Mouse (Mus musculus): ENCODE measurements around the gene Tbcel. TPM values are rescaled to one million over a fixed set of nuclear protein-coding genes. Genes with fewer than 3 reads are reported as not detected.

The Tbcel gene
- total RNA-seq, 2 experiments from 2014 or later = 14.9 to 15.9 TPM

DNA sequence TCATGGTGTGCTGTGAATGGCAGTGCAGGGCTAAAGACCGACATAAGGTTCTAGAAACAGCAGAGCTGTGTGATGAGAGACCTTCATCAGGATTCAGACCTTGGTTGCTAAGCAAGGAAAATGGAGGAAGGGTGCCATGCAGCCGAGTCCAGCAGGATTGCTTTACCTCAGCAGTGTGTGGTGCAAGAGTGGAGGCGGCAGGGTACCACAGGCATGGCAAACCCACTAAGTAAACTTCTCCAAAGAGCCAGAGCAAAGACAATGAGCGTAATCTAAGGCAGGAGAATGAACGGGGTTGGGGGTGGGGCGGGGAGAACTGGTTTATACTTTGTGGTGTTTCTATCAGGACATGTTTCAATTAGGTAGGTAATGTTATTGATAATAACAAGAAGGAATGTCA, 58.6 kb downstream of the Tbcel start:
- no peak for DNase-seq (ENCODE audit: low spot score)

GRCm38 (mm10) chr9:42442100-42442499, 65.5 kb downstream of the Tbcel start:
- no peak for DNase-seq (ENCODE audit: low spot score)

GRCm38 (mm10) chr9:42441234-42441633, 66.4 kb downstream of the Tbcel start:
- DNase-seq (ENCODE audit: low spot score) = no peak

DNA sequence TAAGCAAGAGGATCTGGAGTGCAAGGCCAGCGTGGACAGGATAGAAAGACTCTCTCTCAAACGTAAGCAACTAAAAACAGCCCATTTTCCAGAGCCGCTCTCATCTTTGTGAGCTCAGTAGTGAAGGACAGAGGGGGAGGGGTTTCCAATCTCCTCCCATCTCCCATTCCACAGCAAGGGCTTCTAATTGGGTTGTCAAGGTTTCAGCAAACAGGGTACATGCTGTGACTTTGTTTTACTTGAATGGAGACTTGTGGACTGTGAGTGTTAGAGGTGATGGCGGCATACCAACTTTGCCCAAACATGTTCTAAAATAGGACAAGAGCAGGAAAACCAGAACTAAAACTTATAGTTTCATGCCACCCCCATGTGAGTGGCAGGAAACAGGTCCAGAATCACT, 68.2 kb downstream of the Tbcel start:
- no peak for DNase-seq (ENCODE audit: low spot score)

DNA sequence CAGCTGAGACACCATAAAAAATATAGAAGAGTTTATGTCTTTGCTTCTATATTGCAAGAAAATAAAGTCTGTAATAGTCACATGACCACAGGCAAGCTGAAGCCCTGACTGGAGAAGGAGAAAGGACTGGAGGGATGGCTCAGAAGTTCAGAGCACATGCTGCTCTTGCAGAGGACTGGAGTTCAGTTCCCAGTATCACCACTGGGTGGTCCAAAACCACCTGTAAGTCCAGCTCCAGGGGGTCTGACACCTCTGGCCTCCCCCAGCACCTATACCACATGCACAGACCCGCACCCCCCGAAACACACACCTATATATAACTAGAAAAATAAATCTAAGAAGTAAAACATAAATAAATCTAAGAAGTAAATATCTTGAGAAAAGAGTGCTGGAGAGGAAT, 75.5 kb downstream of the Tbcel start:
- DNase-seq (ENCODE audit: low spot score) = no peak

GRCm38 (mm10) chr9:42431606-42432005, 76.0 kb downstream of the Tbcel start:
- DNase-seq (ENCODE audit: low spot score) = no peak

GRCm38 (mm10) chr9:42428060-42428924, 79.3 kb downstream of the Tbcel start:
- peak; percentile 2 for DNase-seq (ENCODE audit: low spot score)

DNA sequence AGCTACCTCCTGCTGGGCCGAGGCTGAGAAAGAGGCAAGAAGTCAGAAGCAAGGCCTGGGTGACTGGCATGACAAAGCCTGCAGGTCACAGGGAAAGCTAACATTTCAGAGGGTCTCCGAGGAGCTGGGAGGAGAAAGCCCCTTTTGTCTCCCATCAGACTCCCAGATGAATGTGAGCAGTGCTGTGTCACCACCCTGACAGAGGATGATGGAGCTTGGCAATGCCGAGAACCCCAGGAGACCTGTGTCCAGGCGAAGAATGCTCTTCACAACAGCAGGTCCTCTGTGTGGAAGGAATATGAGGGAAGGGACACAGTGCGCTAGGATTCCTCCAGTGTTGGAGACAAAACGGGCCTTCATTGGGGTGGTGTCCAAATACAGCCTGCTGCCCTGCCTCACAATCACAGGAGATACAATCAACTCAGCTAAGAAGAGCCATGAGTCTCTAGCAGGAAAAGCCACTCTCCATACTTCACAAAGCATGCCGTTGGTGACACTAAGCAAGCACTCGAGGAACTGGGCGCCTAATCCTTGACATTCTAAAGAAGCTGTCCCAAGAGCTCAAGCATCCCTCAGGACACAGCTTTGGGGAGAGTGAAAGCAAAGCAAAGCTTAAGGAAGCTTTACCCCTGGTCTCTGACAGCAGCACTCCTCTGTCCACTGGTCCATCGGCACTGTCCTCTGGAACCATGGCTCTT, 80.8 kb downstream of the Tbcel start:
- no peak for DNase-seq (ENCODE audit: low spot score)

DNA sequence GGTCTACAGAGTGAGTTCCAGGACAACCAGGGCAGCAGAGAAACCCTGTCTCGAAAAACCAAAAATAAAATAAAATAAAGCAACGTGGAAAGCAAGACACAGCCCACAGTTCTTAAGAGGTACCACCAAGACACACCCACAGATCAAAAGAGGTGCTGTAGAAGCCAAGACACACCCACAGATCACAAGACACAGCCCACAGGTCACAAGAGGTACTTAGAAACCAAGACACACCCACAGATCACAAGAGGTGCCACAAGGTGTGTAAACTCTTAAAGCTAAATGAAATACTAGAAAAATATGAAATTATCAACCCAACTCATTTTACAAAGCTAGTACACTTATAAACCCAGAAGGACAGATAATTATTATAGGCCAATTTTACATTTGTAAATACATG, 84.0 kb downstream of the Tbcel start:
- no peak for DNase-seq (ENCODE audit: low spot score)

DNA sequence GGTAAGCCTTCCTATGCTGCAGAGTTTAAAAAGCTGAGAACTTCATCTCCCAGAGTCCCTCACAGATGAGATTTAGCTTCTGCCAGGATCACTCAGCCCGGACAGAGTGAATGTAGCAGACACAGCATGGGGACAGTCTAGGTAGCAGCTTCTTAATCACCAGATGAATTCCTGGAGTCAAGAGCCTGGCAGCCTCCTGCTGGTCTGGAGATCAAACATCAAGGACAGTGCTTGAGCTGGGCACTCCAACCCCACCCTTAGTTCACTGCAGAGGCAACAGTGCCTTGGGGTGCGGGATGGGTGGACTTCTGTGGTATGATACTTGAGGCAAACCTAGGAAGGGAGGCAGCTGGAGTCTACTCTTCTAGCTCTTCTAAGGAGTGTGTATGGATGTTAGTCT, 87.9 kb downstream of the Tbcel start:
- DNase-seq (ENCODE audit: low spot score) = no peak

DNA sequence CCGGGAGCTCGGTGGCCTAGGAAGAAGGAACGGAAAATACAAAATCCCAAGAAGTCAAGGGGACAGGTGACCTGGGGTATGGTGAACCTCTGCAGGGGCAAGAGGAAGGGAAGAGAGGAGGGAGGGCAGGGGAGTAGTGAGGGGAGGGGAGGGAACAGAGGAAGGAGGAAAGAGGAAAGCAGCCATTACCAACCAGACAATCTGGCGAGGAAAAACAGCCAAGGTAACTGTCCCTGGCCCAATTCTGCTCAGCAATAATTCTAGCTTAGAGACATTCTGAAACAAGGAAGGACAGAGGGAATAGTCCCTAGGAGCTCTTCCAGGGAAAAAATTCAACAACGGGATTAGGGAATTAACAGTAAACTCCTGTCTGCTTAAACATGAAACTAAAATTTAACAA, 88.8 kb downstream of the Tbcel start:
- DNase-seq (ENCODE audit: low spot score) = no peak

DNA sequence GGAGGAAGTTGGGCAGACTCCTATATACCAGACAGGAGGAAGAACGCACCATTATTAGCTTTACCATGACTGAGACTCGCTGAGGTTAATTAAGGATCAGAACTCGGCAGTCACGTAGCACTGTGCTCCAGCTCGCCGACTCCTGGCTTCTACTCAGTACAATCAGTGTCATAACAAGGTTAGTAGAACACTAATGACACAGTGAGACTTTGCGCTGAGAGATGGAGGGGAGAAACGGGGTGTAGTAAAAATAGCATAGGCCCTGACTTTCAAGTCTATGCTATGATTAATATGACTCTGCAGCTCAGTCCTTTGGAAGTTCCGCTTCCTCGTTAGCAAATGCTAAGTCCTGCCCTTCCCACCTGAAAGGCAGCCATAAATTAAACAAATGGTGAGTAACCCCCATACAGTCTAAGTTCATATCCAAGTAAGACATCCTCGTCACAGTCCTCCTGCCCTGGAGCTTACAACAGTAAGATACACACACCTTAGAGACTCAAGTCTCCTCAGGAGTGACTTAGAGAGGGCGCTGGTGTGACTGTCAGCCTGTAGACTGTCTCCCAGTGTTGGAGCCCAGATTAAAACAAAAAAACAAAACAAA, 90.2 kb downstream of the Tbcel start:
- peak; percentile 20 for DNase-seq (ENCODE audit: low spot score)

DNA sequence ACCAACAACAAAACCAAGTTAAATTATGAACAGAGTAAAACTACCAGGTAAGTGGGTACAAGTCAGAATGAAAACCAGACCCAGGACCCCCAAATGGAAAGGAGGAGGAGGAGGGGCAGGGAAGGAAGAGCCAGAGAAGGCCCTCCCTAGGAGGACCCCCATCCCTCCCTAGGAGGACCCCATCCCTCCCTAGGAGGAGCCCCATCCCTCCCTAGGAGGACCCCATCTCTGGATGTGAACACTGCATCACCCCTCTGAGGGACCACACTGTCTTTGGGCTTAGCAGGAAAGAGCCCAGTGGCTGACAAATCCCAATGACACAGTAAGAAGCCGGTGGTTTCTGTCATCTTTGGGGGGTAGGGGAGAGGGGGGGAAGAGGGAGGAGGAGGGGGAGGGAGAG, 92.4 kb downstream of the Tbcel start:
- no peak for DNase-seq (ENCODE audit: low spot score)

DNA sequence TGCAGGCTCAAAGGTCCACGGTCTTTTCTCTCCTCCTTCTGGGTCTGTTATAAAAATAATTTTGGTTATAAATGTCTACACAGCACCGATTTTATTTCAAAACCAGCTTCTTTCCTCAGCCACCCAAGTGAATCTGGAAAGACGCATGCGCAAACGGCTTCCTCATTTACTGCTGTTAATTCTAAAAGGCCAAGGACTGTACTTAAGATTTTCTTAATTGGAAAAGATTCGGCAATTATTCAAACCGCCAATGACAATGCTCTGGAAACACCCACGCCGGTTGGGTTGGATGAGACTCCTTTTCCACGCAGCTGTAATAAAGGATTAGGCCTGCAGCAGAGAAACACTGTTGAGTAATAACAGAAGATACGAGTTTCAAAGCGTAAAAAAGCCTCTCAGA, 94.3 kb downstream of the Tbcel start:
- no peak for DNase-seq (ENCODE audit: low spot score)

GRCm38 (mm10) chr9:42411296-42411695, 96.3 kb downstream of the Tbcel start:
- DNase-seq (ENCODE audit: low spot score) = no peak

DNA sequence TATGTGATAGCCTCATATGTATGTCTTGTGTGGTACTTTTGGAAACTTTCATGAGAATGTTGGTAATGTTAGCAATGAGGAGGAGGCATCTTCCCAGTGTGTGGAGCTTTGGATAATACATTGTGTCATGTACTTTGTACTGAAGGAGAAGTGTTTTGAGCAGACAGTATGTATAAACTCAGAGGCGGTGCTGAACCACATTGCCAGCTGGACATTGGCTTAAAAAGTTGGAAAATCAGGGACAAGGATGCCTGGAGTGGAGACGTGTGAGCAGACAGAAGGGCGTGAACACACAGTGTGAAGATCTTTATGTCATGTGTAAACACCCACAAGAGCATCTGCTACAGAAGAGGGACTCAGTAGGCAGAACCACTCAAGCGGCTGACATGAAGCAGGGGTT, 101.9 kb downstream of the Tbcel start:
- DNase-seq (ENCODE audit: low spot score) = no peak

DNA sequence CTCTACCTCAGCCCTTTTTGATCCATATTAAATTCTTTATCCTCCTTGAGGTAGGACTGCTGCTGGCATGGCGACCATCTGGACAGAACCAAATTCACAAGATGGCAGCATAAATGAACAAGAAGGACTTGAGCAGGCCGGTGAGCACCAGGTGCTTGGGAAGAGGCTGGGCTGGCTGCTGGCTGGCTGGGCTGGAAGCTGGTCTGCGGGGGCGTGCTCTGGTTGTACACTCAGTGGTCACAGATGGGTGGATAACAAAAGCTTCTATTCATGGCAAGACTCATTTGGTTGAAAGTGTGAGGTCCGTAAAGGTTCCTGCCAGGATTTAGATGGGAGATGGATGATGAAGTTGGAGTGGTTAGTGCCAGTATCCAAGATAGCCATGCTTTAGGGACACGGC, 106.1 kb downstream of the Tbcel start:
- no peak for DNase-seq (ENCODE audit: low spot score)

DNA sequence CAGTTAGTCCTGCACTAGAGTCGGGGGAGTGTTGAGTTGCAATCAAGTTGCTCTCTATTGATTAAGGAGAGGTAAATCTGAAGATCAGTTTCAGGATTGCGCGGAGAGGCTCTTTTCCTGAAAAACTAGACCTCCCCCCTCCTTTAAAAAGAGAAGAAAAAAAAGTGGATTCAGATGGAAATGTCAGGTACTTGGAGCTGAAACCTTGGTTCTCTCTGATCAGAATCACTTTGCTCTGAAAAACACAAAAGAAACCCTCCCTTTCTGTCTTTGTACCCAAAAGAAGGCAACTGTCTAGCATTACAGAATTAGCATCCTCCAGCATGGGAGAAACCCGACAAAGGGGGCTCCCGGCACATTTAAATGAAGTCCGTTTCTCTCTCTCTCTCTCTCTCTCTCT, 107.8 kb downstream of the Tbcel start, which contains the start of gene Tecta:
Gene Tecta, minus strand, starts transcription at position 101 of the 400 bp plus-strand sequence.
- DNase-seq (ENCODE audit: low spot score) = no peak

GRCm38 (mm10) chr9:42396141-42396540, 111.5 kb downstream of the Tbcel start:
- DNase-seq (ENCODE audit: low spot score) = no peak

DNA sequence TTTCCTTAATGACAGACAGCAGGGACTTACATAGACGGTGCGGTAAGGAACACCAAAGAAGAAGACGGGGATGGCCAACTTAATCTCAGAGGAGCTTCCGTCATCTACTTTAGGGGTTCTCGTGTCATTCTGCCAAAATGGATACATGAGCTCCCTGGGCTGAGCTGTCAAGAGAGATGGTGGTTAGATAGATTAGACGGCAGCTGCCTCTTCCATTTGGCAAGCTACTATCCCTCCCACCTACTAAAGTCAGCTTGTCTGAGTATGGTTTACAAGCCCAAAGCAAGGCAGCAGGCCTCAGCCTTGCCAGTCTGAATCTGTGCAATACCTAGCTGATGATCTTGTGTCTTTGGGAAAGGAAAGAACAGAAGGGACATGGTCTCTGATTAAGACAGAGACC, 112.7 kb downstream of the Tbcel start:
- DNase-seq (ENCODE audit: low spot score) = no peak

DNA sequence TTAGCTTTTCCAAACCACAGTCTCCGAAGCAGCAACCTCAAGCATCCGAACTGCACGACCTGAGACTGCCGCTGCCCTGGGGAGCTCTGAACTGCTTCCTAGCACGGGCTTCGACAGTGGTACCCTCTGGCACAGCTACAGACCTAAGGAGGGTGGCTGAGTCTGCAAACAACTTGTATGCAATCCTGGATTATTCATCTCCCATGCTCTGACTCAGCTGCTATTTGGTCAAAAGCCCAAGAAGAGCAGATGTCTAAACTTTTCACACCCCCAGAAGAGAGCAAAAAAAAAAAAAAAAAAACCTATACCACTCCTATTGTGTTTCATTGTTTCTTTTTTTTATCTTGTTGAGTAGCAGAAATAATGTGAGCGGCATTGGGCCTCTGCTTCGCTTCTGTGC, 113.3 kb downstream of the Tbcel start:
- DNase-seq (ENCODE audit: low spot score) = no peak

GRCm38 (mm10) chr9:42392927-42393326, 114.7 kb downstream of the Tbcel start:
- no peak for DNase-seq (ENCODE audit: low spot score)

- no peak for DNase-seq (ENCODE audit: low spot score)
Measured at GRCm38 (mm10) chr9:42388490-42388889, 119.1 kb downstream of the Tbcel start.
